Mouse (Mus musculus) forebrain, embryonic 15.5 days (tissue): ENCODE data around the gene Jam3. TPM values are rescaled to one million over a fixed set of nuclear protein-coding genes. Genes with fewer than 3 reads are reported as not detected.
A peak's percentile ranks its signal among the peaks of the same experiment; 100 is the strongest.

ENCODE experiments used
- ATAC-seq: fragments of 200-750 bp; cut with Nextera tagmentation; replicated peaks from 2 replicates; pipeline ENCODE4 v1.8.0; 2017; ENCODE audit warnings: mild to moderate bottlenecking, moderate TSS enrichment, moderate library complexity
- H3K27ac ChIP-seq: fragments of 300-500 bp; sonication (generic); replicated peaks from 2 replicates; pipeline ENCODE4 v1.5.1; 2015; ENCODE audit warnings: mild to moderate bottlenecking, inconsistent platforms
- H3K27me3 ChIP-seq: fragments of 300-500 bp; sonication (generic); 2 replicates; pipeline ENCODE4 v1.6.1; 2015; ENCODE audit warnings: inconsistent platforms
- H3K36me3 ChIP-seq: fragments of 300-500 bp; sonication (generic); 2 replicates; pipeline ENCODE4 v1.6.1; 2015; ENCODE audit warnings: mild to moderate bottlenecking, inconsistent platforms
- H3K4me1 ChIP-seq: fragments of 300-500 bp; sonication (generic); 2 replicates; pipeline ENCODE4 v1.6.1; 2015; ENCODE audit warnings: inconsistent platforms
- H3K4me2 ChIP-seq: fragments of 300-500 bp; sonication (generic); replicated peaks from 2 replicates; pipeline ENCODE4 v1.6.1; 2015; ENCODE audit warnings: mild to moderate bottlenecking, inconsistent platforms
- H3K4me3 ChIP-seq: fragments of 300-500 bp; sonication (generic); 2 replicates; pipeline ENCODE4 v1.5.1; 2015; ENCODE audit warnings: mild to moderate bottlenecking, inconsistent platforms
- H3K9ac ChIP-seq: fragments of 300-500 bp; sonication (generic); replicated peaks from 2 replicates; pipeline ENCODE4 v1.6.1; 2015; ENCODE audit warnings: mild to moderate bottlenecking, inconsistent platforms
- H3K9me3 ChIP-seq: fragments of 300-500 bp; sonication (generic); 2 replicates; pipeline ENCODE4 v1.6.1; 2016; ENCODE audit warnings: inconsistent platforms
- WGBS: fragments of 180-500 bp; shearing (Covaris S2); methylation state at CpG from one replicate; pipeline ENCODE4 v1.1.7; 2015; ENCODE audit warnings: mixed read lengths; 5-methylcytosine and 5-hydroxymethylcytosine counted together
- polyA plus RNA-seq: library from polyadenylated mRNA; unstranded; fragments of >200 nt; fragmentation: Nextera tagmentation; extraction: Ambion mirVana; gene quantifications from 2 replicates; pipeline ENCODE4 v1.2.1, GENCODE M21; 2015

Gene Jam3
- polyA plus RNA-seq, 1 experiment from 2014 or later, result 67.9 TPM

DNA sequence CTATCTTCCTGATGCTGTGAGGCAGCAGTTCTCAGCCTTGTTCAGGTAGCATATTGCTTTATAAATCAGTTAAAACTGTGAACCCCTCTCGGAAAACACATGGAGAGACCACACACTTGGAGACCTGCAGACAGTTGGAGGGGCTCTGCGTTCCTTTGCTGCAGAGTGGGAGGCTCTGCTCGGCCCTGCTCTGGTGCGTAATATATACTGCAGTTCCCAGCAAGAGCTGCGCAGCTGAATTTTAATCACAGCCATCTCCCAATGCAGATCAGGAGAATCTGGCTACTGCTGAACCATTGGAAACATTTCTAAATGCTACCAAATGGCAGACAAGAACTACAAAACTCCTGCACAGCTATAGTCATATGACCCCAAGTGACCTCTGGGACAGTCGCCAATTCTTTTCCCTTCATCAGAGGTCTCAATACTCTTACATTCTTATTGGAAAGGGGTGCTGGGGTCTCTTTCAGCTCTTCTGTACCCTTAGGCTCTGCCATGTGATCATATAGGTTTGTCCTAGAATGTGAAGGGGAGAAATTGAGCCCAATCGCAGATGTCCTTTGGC is 33.5 kb upstream of the Jam3 start:
- Histone ChIP-seq H3K4me1 (peaks cover 36% of the 10 kb centered on the region), H3K9me3 (no peaks in the 10 kb centered on the region), H3K4me2 (no peak overlapping the region), H3K4me3 (no peak overlapping the region), H3K27ac (no peak overlapping the region), H3K36me3 (no peaks in the 10 kb centered on the region), H3K27me3 (no peaks in the 10 kb centered on the region), H3K9ac (no peak overlapping the region)
- ATAC-seq, result no peak
- WGBS, result 82% methylated on average over 7 of the region's 7 CpGs

DNA sequence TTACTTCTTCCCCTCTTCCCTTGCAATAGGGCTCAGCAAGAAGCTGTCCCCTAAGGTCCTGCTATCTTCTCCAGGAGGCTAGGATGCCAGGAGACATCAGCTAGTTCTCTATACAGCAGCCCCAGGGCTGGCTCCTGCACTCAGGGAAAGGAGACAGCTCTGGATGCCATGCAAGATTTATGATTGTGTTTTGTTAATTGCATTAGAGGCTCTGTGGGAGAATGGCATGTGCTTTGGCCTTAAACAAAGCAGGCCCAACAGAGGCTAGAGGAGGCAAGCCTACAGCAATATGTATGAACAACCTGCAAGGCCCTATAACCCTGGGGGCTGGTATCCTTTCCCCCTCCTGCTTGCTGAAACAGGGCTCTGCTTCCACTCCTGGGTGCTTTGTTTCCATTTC is 30.6 kb upstream of the Jam3 start:
- Histone ChIP-seq H3K4me2 (no peak overlapping the region), H3K4me3 (no peak overlapping the region), H3K27ac (no peak overlapping the region), H3K27me3 (no peaks in the 10 kb centered on the region), H3K9ac (no peak overlapping the region), H3K36me3 (no peaks in the 10 kb centered on the region), H3K4me1 (peaks cover 8% of the 10 kb centered on the region), H3K9me3 (no peaks in the 10 kb centered on the region)
- no peak for ATAC-seq

DNA sequence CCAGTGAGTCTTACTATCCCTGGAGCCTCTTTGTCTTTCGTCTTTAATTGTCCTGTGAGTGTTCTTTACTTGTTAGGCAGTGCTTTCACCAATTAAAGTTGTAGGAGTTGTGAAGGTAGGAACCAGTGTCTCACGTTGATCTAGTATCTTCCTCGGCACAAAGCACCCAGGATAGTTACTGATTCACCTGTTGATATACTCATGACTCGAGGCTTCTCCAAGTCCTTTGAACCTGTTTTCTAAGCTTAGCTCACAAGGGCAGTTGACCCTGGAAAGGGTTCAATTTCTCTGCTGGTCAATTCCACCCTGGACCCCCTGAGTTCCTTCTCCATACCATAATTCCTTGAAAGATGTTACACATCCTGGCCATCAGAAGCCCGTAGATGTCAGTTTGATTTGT is 26.9 kb upstream of the Jam3 start:
- Histone ChIP-seq H3K36me3 (no peaks in the 10 kb centered on the region), H3K27ac (no peak overlapping the region), H3K9ac (no peak overlapping the region), H3K4me2 (no peak overlapping the region), H3K27me3 (no peaks in the 10 kb centered on the region), H3K4me1 (peaks cover 7% of the 10 kb centered on the region), H3K4me3 (no peak overlapping the region), H3K9me3 (no peaks in the 10 kb centered on the region)
- 86% methylated on average over 5 of the region's 5 CpGs for WGBS
- ATAC-seq, result no peak

DNA sequence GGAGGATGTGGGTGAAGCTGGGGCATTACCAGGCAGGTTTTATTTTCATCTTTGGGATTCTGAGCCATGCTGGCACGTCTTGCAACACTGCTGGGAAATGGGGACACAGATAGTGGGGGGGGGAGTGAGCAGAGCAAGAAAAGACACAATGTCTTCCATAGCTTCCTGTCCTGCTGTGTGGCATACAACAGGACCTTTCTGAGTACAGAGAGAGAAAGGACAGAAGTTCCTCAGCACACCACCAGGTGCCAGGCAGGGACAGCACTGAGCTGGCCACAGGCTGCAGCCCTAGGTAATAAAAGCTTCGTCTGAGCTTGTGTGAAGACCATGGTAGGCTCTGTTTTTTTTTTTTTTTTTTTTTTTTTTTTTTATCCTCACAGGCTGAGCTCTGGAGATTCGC is 25.3 kb upstream of the Jam3 start:
- Histone ChIP-seq H3K27ac (no peak overlapping the region), H3K4me3 (no peak overlapping the region), H3K9me3 (no peaks in the 10 kb centered on the region), H3K4me1 (peaks cover 4% of the 10 kb centered on the region), H3K9ac (no peak overlapping the region), H3K27me3 (no peaks in the 10 kb centered on the region), H3K36me3 (no peaks in the 10 kb centered on the region), H3K4me2 (no peak overlapping the region)
- no peak for ATAC-seq
- 53% methylated on average over 3 of the region's 3 CpGs for WGBS

DNA sequence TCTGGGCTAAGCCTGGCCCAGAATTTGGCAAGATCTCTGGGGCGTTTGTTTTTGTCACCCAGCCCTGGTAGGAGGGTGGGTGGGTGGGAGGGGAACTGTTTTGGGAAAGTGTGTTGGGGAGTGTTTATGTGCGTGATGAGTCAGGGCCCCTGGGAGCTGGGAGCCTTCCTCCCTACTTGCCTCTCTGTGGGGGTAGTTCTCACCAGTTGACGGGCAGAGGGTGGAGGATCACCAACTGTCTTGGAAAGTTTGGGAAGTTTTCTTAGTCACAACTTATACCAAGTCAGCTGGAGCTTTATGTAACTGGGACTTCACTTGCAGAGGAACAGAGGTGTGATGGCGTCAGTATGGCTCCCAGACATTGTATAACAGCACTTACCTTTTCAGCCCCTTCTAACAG is 23.7 kb upstream of the Jam3 start:
- Histone ChIP-seq H3K27ac (no peak overlapping the region), H3K27me3 (no peaks in the 10 kb centered on the region), H3K9ac (no peak overlapping the region), H3K4me2 (no peak overlapping the region), H3K9me3 (no peaks in the 10 kb centered on the region), H3K4me3 (no peak overlapping the region), H3K4me1 (peaks cover 7% of the 10 kb centered on the region), H3K36me3 (no peaks in the 10 kb centered on the region)
- 83% methylated on average over 4 of the region's 4 CpGs for WGBS
- no peak for ATAC-seq

DNA sequence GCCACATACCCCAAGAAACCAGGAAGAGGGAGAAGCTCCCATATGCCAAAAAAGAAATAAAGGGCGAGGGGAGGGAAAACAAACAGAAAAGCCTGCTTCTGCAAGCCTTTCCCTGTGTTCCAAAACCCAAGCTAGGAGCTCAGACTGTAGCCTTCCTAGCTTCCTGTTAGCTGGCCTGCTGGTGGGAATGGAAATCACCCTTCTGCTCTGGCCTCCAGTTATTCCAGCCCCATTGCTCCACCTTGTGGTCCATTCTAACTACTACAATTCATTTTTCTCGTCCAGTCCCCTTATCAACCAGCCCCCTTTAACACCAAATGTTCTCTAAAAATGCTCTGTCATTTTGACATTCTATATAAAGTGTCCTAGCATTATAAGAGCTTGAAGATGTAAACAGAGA is 20.9 kb upstream of the Jam3 start:
- H3K36me3 ChIP-seq, result no peaks in the 10 kb centered on the region
- H3K9ac ChIP-seq, result no peak overlapping the region
- no peaks in the 10 kb centered on the region for H3K27me3 ChIP-seq
- ATAC-seq, result peak; percentile 57; the same call in 1 of the 2 replicates
- no peak overlapping the region for H3K4me3 ChIP-seq
- WGBS, result 5% methylated on average over 2 of the region's 2 CpGs
- H3K9me3 ChIP-seq, result no peaks in the 10 kb centered on the region
- H3K27ac ChIP-seq, result no peak overlapping the region
- H3K4me2 ChIP-seq, result no peak overlapping the region
- H3K4me1 ChIP-seq, result peaks cover 10% of the 10 kb centered on the region

DNA sequence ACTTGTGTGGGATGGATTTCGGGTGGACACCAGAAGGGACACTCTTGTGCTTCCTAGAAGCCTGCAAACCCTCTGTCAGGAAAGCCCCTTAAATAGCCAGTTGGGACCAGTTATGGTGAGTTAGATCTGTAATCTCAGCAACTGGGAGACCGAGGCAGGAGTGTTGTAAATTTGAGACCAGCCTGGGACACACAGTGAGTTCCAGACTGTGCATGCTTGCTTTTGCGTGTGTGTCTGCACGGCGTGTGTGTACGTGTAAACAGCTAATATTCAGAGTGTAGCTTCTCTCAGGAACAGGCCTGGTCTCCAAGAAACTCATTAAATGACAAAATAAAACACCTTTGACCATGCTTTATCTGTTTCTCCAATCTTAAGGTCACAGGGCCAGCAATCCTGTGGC is 20.5 kb upstream of the Jam3 start:
- Histone ChIP-seq H3K27ac (no peak overlapping the region), H3K4me2 (no peak overlapping the region)

DNA sequence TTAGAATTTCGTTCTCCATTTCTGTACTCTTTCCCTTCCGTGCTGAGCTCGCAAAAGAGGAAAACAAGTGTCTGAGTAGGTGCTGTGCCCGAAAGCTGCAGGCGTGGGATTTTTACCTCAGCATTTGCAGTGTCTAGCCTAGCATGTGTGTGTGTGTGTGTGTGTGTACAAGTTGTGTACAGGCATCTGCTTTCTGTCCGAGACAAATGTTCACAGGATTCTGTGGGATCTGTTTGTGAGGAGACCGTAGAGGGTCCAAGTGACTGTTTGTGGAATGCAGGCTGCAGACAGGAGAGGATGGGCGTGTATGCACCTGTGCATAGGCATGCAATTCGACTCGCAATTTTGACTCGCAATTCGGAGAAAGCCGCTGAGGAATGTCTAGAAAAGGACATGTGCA is 20.0 kb upstream of the Jam3 start:
- Histone ChIP-seq H3K9ac (no peak overlapping the region), H3K36me3 (no peaks in the 10 kb centered on the region), H3K4me3 (no peak overlapping the region), H3K4me2 (no peak overlapping the region), H3K27ac (no peak overlapping the region), H3K4me1 (peaks cover 10% of the 10 kb centered on the region), H3K27me3 (no peaks in the 10 kb centered on the region), H3K9me3 (no peaks in the 10 kb centered on the region)
- 86% methylated on average over 13 of the region's 13 CpGs for WGBS
- no peak for ATAC-seq

More for the DNA sequence above, 20.5 kb upstream of the Jam3 start:
- H3K4me3 ChIP-seq, result no peak overlapping the region
- H3K27me3 ChIP-seq, result no peaks in the 10 kb centered on the region
- H3K4me1 ChIP-seq, result peaks cover 10% of the 10 kb centered on the region
- no peaks in the 10 kb centered on the region for H3K9me3 ChIP-seq
- H3K9ac ChIP-seq, result no peak overlapping the region
- no peaks in the 10 kb centered on the region for H3K36me3 ChIP-seq
- 92% methylated on average over 6 of the region's 6 CpGs for WGBS
- 0 out of 2 replicates have a peak, but pooled peaks have one; percentile 28 for ATAC-seq

DNA sequence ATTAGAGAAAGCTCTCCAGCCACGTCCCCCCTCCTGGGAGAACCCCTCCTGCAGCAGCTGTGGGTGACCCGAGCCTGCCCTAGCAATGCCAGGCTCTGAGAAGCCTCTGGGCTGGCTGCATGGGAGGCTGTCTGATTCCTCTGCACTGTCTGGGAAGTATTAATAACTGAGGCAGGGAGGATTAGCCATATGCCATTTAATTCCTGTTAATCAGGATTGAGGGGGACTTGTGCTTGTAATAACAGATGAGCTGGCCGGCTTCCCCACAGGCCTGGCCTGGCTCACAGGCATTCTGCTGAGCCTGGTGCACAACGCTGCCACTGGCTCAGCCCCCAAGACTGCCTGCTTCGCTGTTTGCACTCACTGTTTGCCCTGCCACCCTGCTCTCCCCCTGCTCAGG is 18.9 kb upstream of the Jam3 start:
- no peaks in the 10 kb centered on the region for H3K9me3 ChIP-seq
- WGBS, result 6% methylated on average over 5 of the region's 5 CpGs
- peak; percentile 83 for ATAC-seq
- H3K27ac ChIP-seq, result peak overlapping the region; percentile 76
- H3K9ac ChIP-seq, result 0 out of 2 replicates have a peak overlapping the region, but pooled peaks have one; percentile 6
- no peaks in the 10 kb centered on the region for H3K36me3 ChIP-seq
- H3K4me3 ChIP-seq, result no peak overlapping the region
- H3K4me2 ChIP-seq, result no peak overlapping the region
- no peaks in the 10 kb centered on the region for H3K27me3 ChIP-seq
- peaks cover 10% of the 10 kb centered on the region for H3K4me1 ChIP-seq

DNA sequence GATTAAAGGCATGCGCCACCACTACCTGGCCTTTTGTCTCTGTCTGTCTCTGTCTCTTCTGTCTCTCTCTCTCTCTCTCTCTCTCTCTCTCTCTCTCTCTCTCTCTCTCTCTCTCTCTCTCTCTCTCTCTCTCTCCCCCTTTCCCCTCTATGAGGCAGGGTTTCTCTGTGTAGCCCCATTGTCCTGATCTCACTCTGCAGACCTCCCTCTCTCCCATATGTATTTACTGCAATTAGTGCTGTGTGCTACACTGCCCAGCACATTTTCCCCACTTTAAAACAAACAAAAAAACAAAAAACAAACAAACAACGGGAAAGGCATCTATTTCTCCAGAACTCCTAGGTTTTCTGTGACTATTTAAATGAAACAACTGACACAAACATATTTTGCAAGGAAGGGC is 18.4 kb upstream of the Jam3 start:
- Histone ChIP-seq H3K27me3 (no peaks in the 10 kb centered on the region), H3K4me1 (peaks cover 10% of the 10 kb centered on the region), H3K9me3 (no peaks in the 10 kb centered on the region), H3K4me3 (no peak overlapping the region), H3K27ac (peak overlapping the region; percentile 76), H3K4me2 (no peak overlapping the region), H3K9ac (0 out of 2 replicates have a peak overlapping the region, but pooled peaks have one; percentile 6), H3K36me3 (no peaks in the 10 kb centered on the region)
- WGBS, result 48% methylated on average over 2 of the region's 2 CpGs
- no peak for ATAC-seq

DNA sequence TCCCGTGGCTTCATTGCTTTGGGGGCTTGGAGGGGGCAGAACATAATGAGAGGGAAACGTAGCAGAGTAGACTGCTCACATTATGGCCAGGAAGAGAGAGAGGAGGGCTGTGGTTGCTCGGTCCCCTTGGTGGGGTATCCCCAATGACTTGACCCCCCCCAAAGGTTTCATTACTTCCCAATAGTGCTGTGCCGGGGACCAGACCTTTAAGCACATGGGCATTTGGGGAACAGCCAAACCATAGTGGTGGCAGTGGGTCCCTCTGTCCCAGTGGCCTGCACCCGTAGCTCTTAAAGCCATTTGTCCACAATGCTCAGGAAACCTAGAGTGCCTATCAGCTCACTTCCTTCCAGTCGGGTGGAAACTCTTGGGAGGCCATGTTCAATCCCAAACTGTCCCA is 17.6 kb upstream of the Jam3 start:
- H3K4me2 ChIP-seq, result no peak overlapping the region
- H3K4me3 ChIP-seq, result no peak overlapping the region
- H3K9ac ChIP-seq, result no peak overlapping the region
- ATAC-seq, result no peak
- no peak overlapping the region for H3K27ac ChIP-seq
- H3K4me1 ChIP-seq, result peaks cover 10% of the 10 kb centered on the region
- no peaks in the 10 kb centered on the region for H3K9me3 ChIP-seq
- H3K27me3 ChIP-seq, result no peaks in the 10 kb centered on the region
- H3K36me3 ChIP-seq, result no peaks in the 10 kb centered on the region
- WGBS, result 88% methylated on average over 6 of the region's 6 CpGs

DNA sequence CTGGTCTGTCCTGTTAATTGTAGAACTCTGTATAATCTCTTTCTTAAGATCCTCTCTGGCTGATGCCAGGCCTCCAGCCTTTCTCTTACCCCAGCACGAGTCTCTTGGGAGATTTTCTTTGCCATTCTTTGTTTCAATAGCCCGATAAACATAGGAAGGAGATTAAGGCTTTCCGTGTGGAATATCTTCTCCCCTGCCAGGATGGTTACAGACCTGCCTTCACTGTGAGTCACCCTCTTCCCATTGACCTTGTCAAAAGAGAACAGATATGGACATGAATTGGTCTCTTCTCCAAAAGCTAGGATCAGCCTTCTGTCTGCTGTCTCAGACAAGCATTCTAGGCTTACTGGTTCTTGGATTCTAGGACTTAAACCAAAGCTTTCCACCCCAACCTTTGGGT is 15.5 kb upstream of the Jam3 start:
- Histone ChIP-seq H3K4me1 (peaks cover 7% of the 10 kb centered on the region), H3K27me3 (no peaks in the 10 kb centered on the region)

DNA sequence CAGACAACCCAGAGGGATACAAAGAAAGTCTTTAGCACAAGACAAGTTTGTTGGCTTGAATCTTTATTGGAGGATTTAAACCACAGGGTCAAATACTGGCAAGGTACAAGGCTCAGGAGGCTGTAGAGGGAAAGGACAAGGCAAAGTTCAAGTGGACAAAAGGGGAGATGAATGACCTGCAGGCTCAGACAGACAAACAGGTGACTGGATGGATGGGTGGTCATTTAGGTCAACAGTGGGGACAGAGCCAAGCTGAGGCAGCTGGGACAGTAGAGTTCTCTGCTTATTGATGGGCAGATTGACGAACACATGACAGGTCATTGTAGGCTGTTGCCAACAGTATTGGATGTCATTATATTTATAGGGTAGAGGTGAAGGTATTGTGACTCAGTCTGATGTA is 11.8 kb upstream of the Jam3 start:
- no peaks in the 10 kb centered on the region for H3K27me3 ChIP-seq
- no peak overlapping the region for H3K27ac ChIP-seq
- 94% methylated on average over 1 of the region's 1 CpGs for WGBS
- no peaks in the 10 kb centered on the region for H3K36me3 ChIP-seq
- H3K4me3 ChIP-seq, result no peak overlapping the region
- H3K9me3 ChIP-seq, result no peaks in the 10 kb centered on the region
- H3K4me1 ChIP-seq, result no peaks in the 10 kb centered on the region
- ATAC-seq, result no peak
- no peak overlapping the region for H3K9ac ChIP-seq
- no peak overlapping the region for H3K4me2 ChIP-seq

More for the DNA sequence above, 15.5 kb upstream of the Jam3 start:
- Histone ChIP-seq H3K4me3 (no peak overlapping the region), H3K36me3 (no peaks in the 10 kb centered on the region), H3K4me2 (no peak overlapping the region), H3K9me3 (no peaks in the 10 kb centered on the region), H3K9ac (no peak overlapping the region), H3K27ac (no peak overlapping the region)
- 63% methylated on average over 3 of the region's 3 CpGs for WGBS
- no peak for ATAC-seq
